Mouse (Mus musculus) lung, postnatal 0 days (tissue): ENCODE measurements around the gene Fnbp1. TPM values are rescaled to one million over a fixed set of nuclear protein-coding genes. Genes with fewer than 3 reads are reported as not detected.
"Not testable (repeated sequence)": the region's sequence is repeated elsewhere in the genome, so short reads cannot be mapped to it uniquely, and the experiment has no call there.

Experiments
- ATAC-seq: fragments of 200-750 bp; cut with Nextera tagmentation; 2 replicates; pipeline ENCODE4 v1.8.0; 2017; ENCODE audit warnings: moderate library complexity
- DNase-seq: peaks from one replicate; pipeline ENCODE4 v3.0.0-alpha.2; 2016; ENCODE audit warnings: low spot score
- H3K27ac ChIP-seq: fragments of 300-500 bp; sonication (generic); 2 replicates; pipeline ENCODE4 v1.5.1; 2014; ENCODE audit warnings: antibody characterized with exemption, mild to moderate bottlenecking, low read length, mixed read lengths
- H3K27me3 ChIP-seq: fragments of 300-500 bp; sonication (generic); replicated peaks from 2 replicates; pipeline ENCODE4 v1.6.1; 2014; ENCODE audit warnings: low read length, mixed read lengths; ENCODE audit not compliant: insufficient read depth
- H3K36me3 ChIP-seq: fragments of 300-500 bp; sonication (generic); 2 replicates; pipeline ENCODE4 v1.6.1; 2014; ENCODE audit warnings: low read length, mixed read lengths; ENCODE audit not compliant: insufficient read depth
- H3K4me1 ChIP-seq: fragments of 300-500 bp; sonication (generic); 2 replicates; pipeline ENCODE4 v1.6.1; 2014; ENCODE audit warnings: antibody characterized with exemption, low read depth, low read length, mixed read lengths; ENCODE audit not compliant: insufficient read depth
- H3K4me2 ChIP-seq: fragments of 300-500 bp; sonication (generic); replicated peaks from 2 replicates; pipeline ENCODE4 v1.6.1; 2014; ENCODE audit warnings: low read depth, mild to moderate bottlenecking, low read length, moderate library complexity, mixed read lengths
- H3K4me3 ChIP-seq: fragments of 300-500 bp; sonication (generic); 2 replicates; pipeline ENCODE4 v1.5.1; 2014; ENCODE audit warnings: low read depth, low read length
- H3K9ac ChIP-seq: fragments of 300-500 bp; sonication (generic); replicated peaks from 2 replicates; pipeline ENCODE4 v1.6.1; 2014; ENCODE audit warnings: low read depth, mild to moderate bottlenecking
- H3K9me3 ChIP-seq: fragments of 300-500 bp; sonication (generic); 2 replicates; pipeline ENCODE4 v1.6.1; 2016; ENCODE audit warnings: low read length, mixed read lengths
- CTCF ChIP-seq: IDR thresholded peaks from 2 replicates; pipeline ENCODE4 v1.5.1; 2016; ENCODE audit warnings: antibody characterized with exemption, mild to moderate bottlenecking
- EP300 ChIP-seq: IDR thresholded peaks from 2 replicates; pipeline ENCODE4 v1.6.1; 2016; ENCODE audit warnings: antibody characterized with exemption, mild to moderate bottlenecking, control low read depth
- WGBS: fragments of 180-500 bp; shearing (Covaris S2); extraction: QIAGEN DNeasy Blood & Tissue Kit; methylation state at CpG from one replicate; pipeline ENCODE4 v1.1.7; 2014; 5-methylcytosine and 5-hydroxymethylcytosine counted together
- polyA plus RNA-seq: library from polyadenylated mRNA; unstranded; fragments of >200 nt; fragmentation: Nextera tagmentation; extraction: Ambion mirVana; gene quantifications from 2 replicates; pipeline ENCODE4 v1.2.1, GENCODE M21; 2015

Gene Fnbp1
- polyA plus RNA-seq, 1 experiment from 2014 or later = 7.2 TPM

GRCm38 (mm10) chr2:31169001-31169400, 27.2 kb upstream of the Fnbp1 start:
- H3K36me3 ChIP-seq = peaks cover 24% of the 10 kb centered on the region
- no peak overlapping the region for H3K27ac ChIP-seq
- DNase-seq (peak; percentile 57), ATAC-seq (peak; percentile 60)
- H3K4me3 ChIP-seq = no peak overlapping the region
- peaks cover 8% of the 10 kb centered on the region; the same call in 1 of the 2 replicates for H3K4me1 ChIP-seq
- H3K27me3 ChIP-seq = no peaks in the 10 kb centered on the region
- WGBS = 61% methylated on average over 10 of the region's 10 CpGs
- no peak for TF ChIP-seq CTCF
- TF ChIP-seq EP300 = peak; percentile 85
- H3K4me2 ChIP-seq = no peak overlapping the region
- H3K9me3 ChIP-seq = no peaks in the 10 kb centered on the region
- no peak overlapping the region for H3K9ac ChIP-seq

GRCm38 (mm10) chr2:31167571-31167970, 25.8 kb upstream of the Fnbp1 start:
- not testable (repeated sequence) for H3K27me3 ChIP-seq, H3K4me3 ChIP-seq, H3K9me3 ChIP-seq, H3K27ac ChIP-seq, H3K9ac ChIP-seq, H3K4me2 ChIP-seq
- DNase-seq = peak; percentile 61
- peaks cover 13% of the 10 kb centered on the region; the same call in 1 of the 2 replicates for H3K4me1 ChIP-seq
- peak; percentile 52; the same call in 1 of the 2 replicates for TF ChIP-seq EP300
- H3K36me3 ChIP-seq = peaks cover 22% of the 10 kb centered on the region
- 59% methylated on average over 2 of the region's 2 CpGs for WGBS
- peak; percentile 58 for ATAC-seq

- ATAC-seq = no peak
- H3K4me2 ChIP-seq = no peak overlapping the region
- TF ChIP-seq CTCF (no peak), EP300 (no peak)
Measured at GRCm38 (mm10) chr2:31165529-31165928, 23.7 kb upstream of the Fnbp1 start.

GRCm38 (mm10) chr2:31164841-31165455, 23.1 kb upstream of the Fnbp1 start:
- peak; percentile 25 for ATAC-seq
- no peak overlapping the region for H3K4me2 ChIP-seq
- no peak overlapping the region for H3K9ac ChIP-seq
- DNase-seq = peak; percentile 46
- H3K27me3 ChIP-seq = no peaks in the 10 kb centered on the region
- peaks cover 5% of the 10 kb centered on the region for H3K36me3 ChIP-seq
- WGBS = 27% methylated on average over 5 of the region's 5 CpGs
- no peak overlapping the region for H3K4me3 ChIP-seq
- H3K27ac ChIP-seq = peak overlapping the region; percentile 51; the same call in 1 of the 2 replicates
- no peak for TF ChIP-seq EP300
- no peak for TF ChIP-seq CTCF
- H3K9me3 ChIP-seq = no peaks in the 10 kb centered on the region
- peaks cover 11% of the 10 kb centered on the region; the same call in 1 of the 2 replicates for H3K4me1 ChIP-seq

More at GRCm38 (mm10) chr2:31165529-31165928, 23.7 kb upstream of the Fnbp1 start:
- Histone ChIP-seq H3K9me3 (no peaks in the 10 kb centered on the region), H3K27ac (peak overlapping the region; percentile 51; the same call in 1 of the 2 replicates), H3K9ac (no peak overlapping the region), H3K4me1 (peaks cover 11% of the 10 kb centered on the region; the same call in 1 of the 2 replicates), H3K36me3 (peaks cover 9% of the 10 kb centered on the region), H3K27me3 (no peaks in the 10 kb centered on the region), H3K4me3 (no peak overlapping the region)
- WGBS = 51% methylated on average over 4 of the region's 4 CpGs
- DNase-seq = no peak

- 56% methylated on average over 11 of the region's 11 CpGs for WGBS
- DNase-seq (no peak), ATAC-seq (no peak)
- no peak overlapping the region for H3K27ac ChIP-seq
- no peak overlapping the region for H3K4me2 ChIP-seq
- TF ChIP-seq CTCF (no peak), EP300 (no peak)
- no peaks in the 10 kb centered on the region for H3K9me3 ChIP-seq
- no peaks in the 10 kb centered on the region for H3K27me3 ChIP-seq
- H3K4me3 ChIP-seq = no peak overlapping the region
- no peak overlapping the region for H3K9ac ChIP-seq
- H3K4me1 ChIP-seq = peaks cover 11% of the 10 kb centered on the region; the same call in 1 of the 2 replicates
- H3K36me3 ChIP-seq = no peaks in the 10 kb centered on the region
Measured at GRCm38 (mm10) chr2:31163361-31164118, 21.7 kb upstream of the Fnbp1 start.

GRCm38 (mm10) chr2:31161620-31162019, 19.8 kb upstream of the Fnbp1 start:
- WGBS = 84% methylated on average over 4 of the region's 4 CpGs
- no peaks in the 10 kb centered on the region for H3K27me3 ChIP-seq

More at GRCm38 (mm10) chr2:31161620-31162019, 19.8 kb upstream of the Fnbp1 start:
- Histone ChIP-seq H3K4me3 (no peak overlapping the region), H3K9ac (no peak overlapping the region), H3K27ac (no peak overlapping the region), H3K9me3 (no peaks in the 10 kb centered on the region), H3K4me2 (no peak overlapping the region), H3K4me1 (peaks cover 11% of the 10 kb centered on the region; the same call in 1 of the 2 replicates), H3K36me3 (no peaks in the 10 kb centered on the region)
- DNase-seq = no peak
- no peak for ATAC-seq
- no peak for TF ChIP-seq CTCF
- TF ChIP-seq EP300 = no peak
